Mouse (Mus musculus): Measurements from ENCODE around the gene L2hgdh. TPM values are rescaled to one million over a fixed set of nuclear protein-coding genes. Genes with fewer than 3 reads are reported as not detected.

L2hgdh gene
- polyA plus RNA-seq, 1 experiment: 6.8 TPM

DNA sequence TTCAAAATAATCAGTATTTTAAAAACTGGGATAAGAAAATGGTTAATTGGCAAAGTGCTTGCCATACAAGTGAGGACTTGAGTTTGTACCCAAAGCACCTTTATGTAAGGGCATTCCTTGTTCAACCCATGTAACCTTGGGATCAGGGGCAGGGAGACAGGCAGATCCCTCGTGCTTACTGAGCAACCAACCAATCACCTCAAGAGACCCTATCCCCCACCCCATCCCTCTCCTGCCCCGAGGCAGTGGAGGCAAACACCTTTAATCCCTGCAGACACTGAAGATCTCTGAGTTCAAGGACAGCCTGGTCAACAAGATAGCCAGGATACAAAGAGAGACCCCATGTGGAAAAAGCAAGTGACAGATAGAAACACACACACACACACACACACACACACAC lies 1.3 kb downstream of the L2hgdh start:
- Histone ChIP-seq H3K27ac (ENCODE audit: control insufficient read depth, insufficient read depth, low read depth, low read length, poor library complexity) (no peak overlapping the region), H3K4me3 (replicated peaks; ENCODE audit: control insufficient read depth, low read depth, low read length) (no peak overlapping the region), H3K4me1 (ENCODE audit: control insufficient read depth, insufficient read depth, low read length) (no peaks in the 10 kb centered on the region; the same call in 1 of the 2 replicates)
- WGBS: 59% methylated on average over 2 of the region's 2 CpGs
- TF ChIP-seq CTCF (IDR thresholded peaks at IDR 0.05; ENCODE audit: control insufficient read depth, insufficient read depth, low read length) (no peak), POLR2A (IDR thresholded peaks at IDR 0.05; ENCODE audit: borderline replicate concordance, control insufficient read depth, low read depth, low read length) (no peak)

DNA sequence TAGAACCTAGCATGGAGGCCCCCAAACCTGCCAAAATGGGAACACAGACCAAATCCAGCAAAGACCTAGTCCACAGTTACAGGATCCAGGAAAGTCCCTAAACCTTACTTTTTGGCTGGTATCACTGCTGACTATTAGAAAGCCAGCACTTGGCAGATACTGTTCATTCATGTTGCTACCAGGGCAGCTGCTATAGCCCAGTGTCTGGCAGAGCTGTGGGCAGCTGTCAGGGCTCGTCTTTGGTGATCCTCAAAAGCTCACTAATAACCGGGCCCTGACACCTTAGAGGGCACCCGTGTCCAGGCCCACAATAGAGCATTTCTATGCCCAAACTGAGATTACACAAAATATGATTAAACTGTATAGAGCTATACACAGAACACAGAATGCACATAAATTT lies 1.8 kb downstream of the L2hgdh start:
- WGBS: 92% methylated on average over 3 of the region's 3 CpGs
- TF ChIP-seq CTCF (IDR thresholded peaks at IDR 0.05; ENCODE audit: control insufficient read depth, insufficient read depth, low read length) (no peak), POLR2A (IDR thresholded peaks at IDR 0.05; ENCODE audit: borderline replicate concordance, control insufficient read depth, low read depth, low read length) (no peak)
- Histone ChIP-seq H3K27ac (ENCODE audit: control insufficient read depth, insufficient read depth, low read depth, low read length, poor library complexity) (no peak overlapping the region), H3K4me1 (ENCODE audit: control insufficient read depth, insufficient read depth, low read length) (no peaks in the 10 kb centered on the region; the same call in 1 of the 2 replicates), H3K4me3 (replicated peaks; ENCODE audit: control insufficient read depth, low read depth, low read length) (no peak overlapping the region)

DNA sequence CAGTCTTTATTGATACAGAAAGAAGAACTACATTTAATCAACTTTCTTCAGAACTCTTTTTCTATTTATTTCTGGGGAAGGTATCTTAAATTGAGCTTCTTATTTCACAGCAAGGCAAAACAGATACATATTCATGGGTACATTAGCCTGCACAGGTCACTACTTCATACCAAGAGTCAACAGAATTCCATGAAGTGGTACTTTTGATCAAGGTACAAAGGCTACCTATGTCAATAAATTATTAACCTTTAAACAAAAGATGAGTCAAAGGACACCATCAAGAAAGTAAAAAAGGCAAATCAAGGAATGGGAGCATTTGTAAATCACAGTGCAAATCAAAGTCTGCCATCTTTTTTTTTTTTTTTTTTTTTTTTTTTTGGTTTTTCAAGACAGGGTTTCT lies 11.0 kb downstream of the L2hgdh start:
- Histone ChIP-seq H3K4me1 (ENCODE audit: control insufficient read depth, insufficient read depth, low read length) (no peaks in the 10 kb centered on the region), H3K27ac (ENCODE audit: control insufficient read depth, insufficient read depth, low read depth, low read length, poor library complexity) (no peak overlapping the region), H3K4me3 (replicated peaks; ENCODE audit: control insufficient read depth, low read depth, low read length) (no peak overlapping the region)
- TF ChIP-seq POLR2A (IDR thresholded peaks at IDR 0.05; ENCODE audit: borderline replicate concordance, control insufficient read depth, low read depth, low read length): no peak
- TF ChIP-seq CTCF (IDR thresholded peaks at IDR 0.05; ENCODE audit: control insufficient read depth, insufficient read depth, low read length): no peak

DNA sequence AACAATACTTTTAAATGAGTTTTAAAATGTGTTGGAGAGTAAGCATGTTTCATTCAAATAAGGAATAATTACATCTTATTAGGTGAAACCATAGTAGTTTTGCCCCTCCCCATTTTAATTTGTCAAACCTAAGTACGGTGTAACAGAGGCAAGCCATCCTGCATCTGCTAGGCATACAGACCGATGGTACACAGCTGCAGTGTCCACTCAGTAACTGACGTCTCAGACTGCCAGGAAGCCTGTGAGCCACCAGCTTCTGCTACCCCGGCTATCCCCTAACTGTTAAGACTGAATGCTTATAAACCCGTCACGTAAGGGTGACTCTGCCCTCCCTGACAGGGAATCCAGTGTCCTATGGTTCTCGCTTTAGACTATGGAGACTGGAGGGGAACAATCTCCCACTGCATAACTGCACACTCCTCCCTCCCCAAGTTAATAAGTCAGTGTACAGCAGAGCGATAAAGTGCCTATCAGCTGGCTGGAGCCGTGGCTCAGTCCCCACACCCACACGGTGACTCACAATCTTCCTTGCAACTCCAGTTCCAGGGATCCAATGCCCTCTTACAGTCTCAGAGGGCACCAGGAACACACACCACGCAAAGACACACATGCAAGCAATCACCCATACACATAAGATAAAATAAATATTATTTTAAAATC lies 19.7 kb downstream of the L2hgdh start:
- H3K27ac ChIP-seq (ENCODE audit: control insufficient read depth, insufficient read depth, low read depth, low read length, poor library complexity): no peak overlapping the region
- H3K4me3 ChIP-seq (replicated peaks; ENCODE audit: control insufficient read depth, low read depth, low read length): no peak overlapping the region
- TF ChIP-seq CTCF (IDR thresholded peaks at IDR 0.05; ENCODE audit: control insufficient read depth, insufficient read depth, low read length) (no peak), POLR2A (IDR thresholded peaks at IDR 0.05; ENCODE audit: borderline replicate concordance, control insufficient read depth, low read depth, low read length) (no peak)
- WGBS: 84% methylated on average over 11 of the region's 11 CpGs
- no peaks in the 10 kb centered on the region for H3K4me1 ChIP-seq (ENCODE audit: control insufficient read depth, insufficient read depth, low read length)

DNA sequence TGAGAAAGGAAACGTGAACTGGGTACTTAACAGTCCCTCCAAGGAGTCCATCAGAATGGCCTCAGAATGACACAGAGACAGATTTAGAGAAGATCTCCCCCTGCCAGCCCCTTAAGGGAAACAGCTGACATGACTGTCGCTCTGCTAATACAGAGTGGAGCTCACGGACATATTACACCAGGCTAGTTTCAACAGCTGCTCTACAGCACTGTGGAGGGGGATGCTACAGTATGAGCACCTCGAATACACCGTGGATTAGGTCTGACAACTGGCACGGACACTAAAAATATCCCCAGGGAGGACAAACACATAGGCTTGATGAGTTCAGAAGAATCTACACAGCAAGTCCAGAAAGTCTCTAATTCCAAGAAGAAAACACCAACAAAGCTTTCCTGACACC lies 26.3 kb downstream of the L2hgdh start:
- H3K4me3 ChIP-seq (replicated peaks; ENCODE audit: control insufficient read depth, low read depth, low read length): no peak overlapping the region
- H3K4me1 ChIP-seq (ENCODE audit: control insufficient read depth, insufficient read depth, low read length): no peaks in the 10 kb centered on the region
- no peak overlapping the region for H3K27ac ChIP-seq (ENCODE audit: control insufficient read depth, insufficient read depth, low read depth, low read length, poor library complexity)
- 84% methylated on average over 6 of the region's 6 CpGs for WGBS
- no peak for TF ChIP-seq POLR2A (IDR thresholded peaks at IDR 0.05; ENCODE audit: borderline replicate concordance, control insufficient read depth, low read depth, low read length)
- TF ChIP-seq CTCF (IDR thresholded peaks at IDR 0.05; ENCODE audit: control insufficient read depth, insufficient read depth, low read length): no peak

DNA sequence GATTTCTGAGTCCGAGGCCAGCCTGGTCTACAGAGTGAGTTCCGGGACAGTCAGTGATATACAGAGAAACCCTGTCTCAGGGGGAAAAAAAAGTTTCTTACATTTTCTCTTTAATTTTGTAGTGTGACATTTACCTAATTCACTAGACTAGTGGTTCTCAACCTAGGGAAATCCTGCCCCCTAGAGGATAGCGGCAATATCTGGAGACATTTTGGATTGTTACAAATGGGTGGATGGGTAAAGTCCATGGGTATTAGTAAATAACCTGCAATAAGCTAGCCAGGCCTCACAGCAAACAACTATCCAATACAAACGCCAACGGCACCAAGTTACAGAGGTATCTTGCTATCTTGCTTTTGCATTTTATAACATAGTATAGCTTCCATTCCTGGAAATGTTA lies 27.9 kb downstream of the L2hgdh start:
- 58% methylated on average over 5 of the region's 5 CpGs for WGBS
- Histone ChIP-seq H3K4me3 (replicated peaks; ENCODE audit: control insufficient read depth, low read depth, low read length) (no peak overlapping the region), H3K27ac (ENCODE audit: control insufficient read depth, insufficient read depth, low read depth, low read length, poor library complexity) (no peak overlapping the region), H3K4me1 (ENCODE audit: control insufficient read depth, insufficient read depth, low read length) (no peaks in the 10 kb centered on the region)
- no peak for TF ChIP-seq CTCF (IDR thresholded peaks at IDR 0.05; ENCODE audit: control insufficient read depth, insufficient read depth, low read length)
- TF ChIP-seq POLR2A (IDR thresholded peaks at IDR 0.05; ENCODE audit: borderline replicate concordance, control insufficient read depth, low read depth, low read length): no peak

DNA sequence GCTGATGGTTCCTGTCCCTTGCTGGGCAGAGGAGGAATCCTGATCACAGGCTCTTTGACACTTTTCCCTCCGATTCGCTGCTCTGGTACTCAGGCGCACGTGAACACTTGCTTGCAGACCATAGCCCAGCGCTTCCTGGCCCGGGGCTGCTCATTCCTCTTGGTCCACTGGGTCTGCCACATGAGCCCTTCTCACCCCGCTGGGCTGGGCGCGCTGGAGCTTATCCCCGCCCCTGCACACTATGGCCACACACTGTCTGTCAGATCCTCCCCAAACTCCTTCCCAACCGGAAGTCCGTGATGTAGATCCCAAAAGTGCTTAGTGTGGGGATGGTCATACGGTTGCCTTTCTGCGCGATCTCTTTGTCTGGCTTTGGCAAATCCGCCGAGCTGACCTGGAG lies 31.2 kb downstream of the L2hgdh start:
- no peak overlapping the region for H3K27ac ChIP-seq (ENCODE audit: control insufficient read depth, insufficient read depth, low read depth, low read length, poor library complexity)
- no peak overlapping the region for H3K4me3 ChIP-seq (replicated peaks; ENCODE audit: control insufficient read depth, low read depth, low read length)
- no peaks in the 10 kb centered on the region for H3K4me1 ChIP-seq (ENCODE audit: control insufficient read depth, insufficient read depth, low read length)
- TF ChIP-seq CTCF (IDR thresholded peaks at IDR 0.05; ENCODE audit: control insufficient read depth, insufficient read depth, low read length): no peak
- TF ChIP-seq POLR2A (IDR thresholded peaks at IDR 0.05; ENCODE audit: borderline replicate concordance, control insufficient read depth, low read depth, low read length): no peak
- WGBS: 94% methylated on average over 17 of the region's 17 CpGs

DNA sequence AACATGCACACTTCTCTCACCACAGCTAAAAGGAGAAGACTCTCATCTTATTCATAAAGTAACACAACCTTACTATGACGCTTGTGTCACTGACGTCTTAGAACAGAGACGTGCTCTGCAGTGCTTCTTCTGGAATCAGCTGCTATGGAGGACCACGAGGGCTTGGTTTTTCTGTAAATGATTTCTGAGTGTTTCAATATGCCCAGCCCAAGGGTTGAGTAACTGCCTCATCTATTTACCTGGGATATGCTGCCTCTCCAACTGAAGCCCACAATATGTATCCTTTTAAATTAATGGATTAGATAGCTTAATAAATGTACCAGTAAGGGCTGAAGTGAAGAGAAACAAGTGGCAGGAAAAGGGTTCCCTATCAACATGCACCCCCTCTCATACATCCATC lies 34.0 kb downstream of the L2hgdh start:
- Histone ChIP-seq H3K4me3 (replicated peaks; ENCODE audit: control insufficient read depth, low read depth, low read length) (no peak overlapping the region), H3K27ac (ENCODE audit: control insufficient read depth, insufficient read depth, low read depth, low read length, poor library complexity) (no peak overlapping the region), H3K4me1 (ENCODE audit: control insufficient read depth, insufficient read depth, low read length) (no peaks in the 10 kb centered on the region)
- WGBS: 88% methylated on average over 4 of the region's 4 CpGs
- TF ChIP-seq CTCF (IDR thresholded peaks at IDR 0.05; ENCODE audit: control insufficient read depth, insufficient read depth, low read length): no peak
- no peak for TF ChIP-seq POLR2A (IDR thresholded peaks at IDR 0.05; ENCODE audit: borderline replicate concordance, control insufficient read depth, low read depth, low read length)

DNA sequence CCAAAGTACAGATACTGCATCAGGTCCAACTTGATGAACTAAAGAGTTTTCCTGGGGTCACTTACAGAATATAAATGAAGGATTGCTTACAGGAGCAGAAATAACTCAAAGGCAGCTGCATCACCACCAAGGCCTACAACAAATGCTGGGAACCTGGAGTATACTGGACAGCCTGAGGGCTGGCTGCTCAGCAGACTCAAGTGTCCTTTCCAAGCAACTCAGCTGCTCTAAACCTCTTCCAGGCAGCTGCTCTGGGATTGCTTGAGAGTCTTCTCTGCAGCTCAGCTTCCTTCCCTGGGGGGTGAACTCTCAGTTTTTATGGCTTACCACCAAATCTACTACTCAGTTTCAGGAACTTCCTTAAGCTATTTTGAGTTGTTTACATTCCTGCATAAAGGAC lies 35.6 kb downstream of the L2hgdh start:
- Histone ChIP-seq H3K4me1 (ENCODE audit: control insufficient read depth, insufficient read depth, low read length) (no peaks in the 10 kb centered on the region), H3K4me3 (replicated peaks; ENCODE audit: control insufficient read depth, low read depth, low read length) (no peak overlapping the region), H3K27ac (ENCODE audit: control insufficient read depth, insufficient read depth, low read depth, low read length, poor library complexity) (no peak overlapping the region)
- no peak for TF ChIP-seq CTCF (IDR thresholded peaks at IDR 0.05; ENCODE audit: control insufficient read depth, insufficient read depth, low read length)

Measured in bone marrow, adult 2 months (tissue).